In the genomic region with DNA sequence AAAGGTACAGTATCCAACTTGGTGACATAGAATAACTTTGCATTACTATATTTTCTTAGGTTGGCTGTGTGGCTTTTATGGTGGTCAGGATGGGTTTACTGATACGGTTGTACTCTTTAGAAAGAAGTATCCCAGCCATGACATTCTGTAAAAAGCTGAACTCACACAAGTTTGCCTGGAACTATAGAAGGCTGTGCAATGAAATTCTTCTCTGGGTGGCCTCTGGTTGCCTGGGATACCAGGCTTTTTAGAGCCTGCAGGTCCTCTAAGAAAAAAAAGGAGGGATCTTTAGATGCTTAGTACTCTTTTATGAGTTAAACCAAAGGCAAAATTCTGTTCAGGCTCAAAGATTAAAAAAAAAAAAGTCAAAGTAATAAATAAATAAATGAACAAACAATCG, we compare ENCODE assay signal across 28 mouse cellular contexts.
DNase-seq lines count a peak whose midpoint lies in the region; ATAC-seq and TF ChIP-seq lines count a peak whose summit lies in the region.
"Had no signal": no experiment of that assay in that cellular context is flagged by ENCODE, and none has a peak within 500 bp of the region (broad histone marks: within the 10 kb centered on the region; RNA-seq: fewer than 3 reads in every experiment).

No protein-coding gene starts in this region.

- no peak overlapping the region for H3K27ac ChIP-seq in forebrain, embryonic 14.5 days (ENCODE audit: low read depth, low read length)
- H3K27ac ChIP-seq in forebrain, postnatal 0 days (ENCODE audit: low read depth, low read length), result no peak overlapping the region
- H3K27ac ChIP-seq in midbrain, embryonic 12.5 days (replicated peaks), result no peak overlapping the region
- H3K27ac ChIP-seq in midbrain, postnatal 0 days (ENCODE audit: low read depth, low read length), result no peak overlapping the region
- H3K27ac ChIP-seq: hindbrain, embryonic 14.5 days; left cerebral cortex, adult 2 months; limb, embryonic 13.5 days; liver, embryonic 12.5 days; neural tube, embryonic 12.5 days; stomach, postnatal 0 days had no signal

- peaks cover 2% of the 10 kb centered on the region; the same call in 1 of the 2 replicates for H3K4me1 ChIP-seq in forebrain, embryonic 14.5 days (ENCODE audit: control insufficient read depth, insufficient read depth, low read length)
- H3K4me1 ChIP-seq in forebrain, postnatal 0 days (ENCODE audit: insufficient read depth), result no peaks in the 10 kb centered on the region
- 0 out of 2 replicates have a peak, but pooled peaks cover 3% of the 10 kb centered on the region for H3K4me1 ChIP-seq in midbrain, embryonic 12.5 days
- no peaks in the 10 kb centered on the region for H3K4me1 ChIP-seq in midbrain, postnatal 0 days (ENCODE audit: insufficient read depth, low read length)
- H3K4me1 ChIP-seq: limb, embryonic 13.5 days; liver, embryonic 12.5 days; megakaryocyte, embryonic 14.5 days; neural tube, embryonic 12.5 days had no signal

- WGBS in forebrain, embryonic 14.5 days, result 10% methylated on average over 2 of the region's 2 CpGs
- 10% methylated on average over 2 of the region's 2 CpGs for WGBS in forebrain, postnatal 0 days
- 13% methylated on average over 2 of the region's 2 CpGs for WGBS in midbrain, embryonic 12.5 days
- 18% methylated on average over 2 of the region's 2 CpGs for WGBS in midbrain, postnatal 0 days

- peak; percentile 34 for DNase-seq in forebrain, embryonic 14.5 days (ENCODE audit: low spot score)
- DNase-seq in forebrain, postnatal 0 days, result no peak
- DNase-seq in midbrain, postnatal 0 days (ENCODE audit: low spot score), result no peak
- DNase-seq in embryo, embryonic 9.5 days (ENCODE audit: extremely low spot score), result peak; percentile 19
- DNase-seq in layer of hippocampus, adult 9-10 months (ENCODE audit: low spot score), result no peak
- no peak for DNase-seq in adrenal gland, postnatal 36 days
- DNase-seq: adrenal gland, postnatal 10 days; cerebellum, adult 11-12 months; cerebellum, adult 9-11 months; gastrocnemius, postnatal 14 days; heart, postnatal 14 days; kidney, adult 9 months; kidney, postnatal 10 days; liver, postnatal 0 days; lung, postnatal 4 days; right cerebral cortex, postnatal 4 days; thymus, adult 2 months; thymus, postnatal 36 days had no signal

- no peaks in the 10 kb centered on the region for H3K36me3 ChIP-seq in forebrain, embryonic 14.5 days (ENCODE audit: control insufficient read depth, insufficient read depth, low read length)
- no peaks in the 10 kb centered on the region for H3K36me3 ChIP-seq in forebrain, postnatal 0 days (ENCODE audit: insufficient read depth)
- H3K36me3 ChIP-seq in midbrain, embryonic 12.5 days, result no peaks in the 10 kb centered on the region
- no peaks in the 10 kb centered on the region for H3K36me3 ChIP-seq in midbrain, postnatal 0 days (ENCODE audit: insufficient read depth, low read length)
- H3K36me3 ChIP-seq: limb, embryonic 13.5 days; liver, embryonic 12.5 days; neural tube, embryonic 12.5 days had no signal

- no peaks in the 10 kb centered on the region for H3K9me3 ChIP-seq in forebrain, embryonic 14.5 days (replicated peaks; ENCODE audit: control insufficient read depth, low read length)
- H3K9me3 ChIP-seq in forebrain, postnatal 0 days (ENCODE audit: low read length), result no peaks in the 10 kb centered on the region
- no peaks in the 10 kb centered on the region for H3K9me3 ChIP-seq in midbrain, embryonic 12.5 days
- H3K9me3 ChIP-seq in midbrain, postnatal 0 days (ENCODE audit: low read length), result no peaks in the 10 kb centered on the region
- H3K9me3 ChIP-seq: limb, embryonic 13.5 days; liver, embryonic 12.5 days; megakaryocyte, embryonic 14.5 days; neural tube, embryonic 12.5 days had no signal

- H3K4me3 ChIP-seq in forebrain, embryonic 14.5 days (ENCODE audit: low read depth, low read length), result no peak overlapping the region
- H3K4me3 ChIP-seq in forebrain, postnatal 0 days (ENCODE audit: low read depth, low read length), result no peak overlapping the region
- H3K4me3 ChIP-seq in midbrain, embryonic 12.5 days, result no peak overlapping the region
- no peak overlapping the region for H3K4me3 ChIP-seq in midbrain, postnatal 0 days (ENCODE audit: low read depth, low read length)
- H3K4me3 ChIP-seq: left cerebral cortex, adult 2 months; limb, embryonic 13.5 days; liver, embryonic 12.5 days; megakaryocyte, embryonic 14.5 days; neural tube, embryonic 12.5 days had no signal

- ATAC-seq in forebrain, embryonic 14.5 days, result no peak
- ATAC-seq in forebrain, postnatal 0 days, result no peak
- ATAC-seq in midbrain, embryonic 12.5 days (ENCODE audit: low FRiP score, low read depth), result peak; percentile 68; the same call in 1 of the 2 replicates
- ATAC-seq in midbrain, postnatal 0 days (ENCODE audit: low FRiP score), result no peak
- ATAC-seq: intestine, postnatal 0 days; liver, embryonic 12.5 days; liver, postnatal 0 days; Patski had no signal

- H3K9ac ChIP-seq in forebrain, embryonic 14.5 days (ENCODE audit: low read length), result no peak overlapping the region
- no peak overlapping the region for H3K9ac ChIP-seq in forebrain, postnatal 0 days
- no peak overlapping the region for H3K9ac ChIP-seq in midbrain, embryonic 12.5 days (replicated peaks)
- no peak overlapping the region for H3K9ac ChIP-seq in midbrain, postnatal 0 days (replicated peaks; ENCODE audit: low read length, poor library complexity, severe bottlenecking)
- H3K9ac ChIP-seq: hindbrain, embryonic 14.5 days; limb, embryonic 13.5 days; liver, embryonic 12.5 days; liver, postnatal 0 days; neural tube, embryonic 12.5 days had no signal

- TF ChIP-seq CTCF in forebrain, postnatal 0 days (IDR thresholded peaks at IDR 0.05; ENCODE audit: low read depth), result no peak
- TF ChIP-seq CTCF in midbrain, postnatal 0 days (IDR thresholded peaks at IDR 0.05), result no peak

- no peak overlapping the region for H3K4me2 ChIP-seq in forebrain, embryonic 14.5 days (ENCODE audit: low read length)
- H3K4me2 ChIP-seq in forebrain, postnatal 0 days (ENCODE audit: low read depth), result no peak overlapping the region
- H3K4me2 ChIP-seq in midbrain, embryonic 12.5 days (replicated peaks), result no peak overlapping the region
- H3K4me2 ChIP-seq in midbrain, postnatal 0 days (ENCODE audit: low read depth, low read length, poor library complexity, severe bottlenecking), result no peak overlapping the region
- H3K4me2 ChIP-seq: hindbrain, embryonic 14.5 days; limb, embryonic 13.5 days; liver, embryonic 12.5 days; neural tube, embryonic 12.5 days had no signal

- no peaks in the 10 kb centered on the region for H3K27me3 ChIP-seq in forebrain, embryonic 14.5 days (replicated peaks; ENCODE audit: control insufficient read depth, insufficient read depth, low read length)
- H3K27me3 ChIP-seq in forebrain, postnatal 0 days (ENCODE audit: insufficient read depth, low read length), result no peaks in the 10 kb centered on the region
- H3K27me3 ChIP-seq in midbrain, embryonic 12.5 days, result no peaks in the 10 kb centered on the region
- H3K27me3 ChIP-seq in midbrain, postnatal 0 days (ENCODE audit: insufficient read depth, low read length), result no peaks in the 10 kb centered on the region
- H3K27me3 ChIP-seq: limb, embryonic 13.5 days; liver, embryonic 12.5 days; megakaryocyte, embryonic 14.5 days; neural tube, embryonic 12.5 days; Patski had no signal

Comparison
In these comparisons a context has a peak if more than half of its experiments do, and no peak if none do; other contexts are left out.
1. DNase-seq: peak in forebrain, embryonic 14.5 days (single experiment) and embryo, embryonic 9.5 days (single experiment); none in forebrain, postnatal 0 days (single experiment), midbrain, postnatal 0 days (single experiment), layer of hippocampus, adult 9-10 months (single experiment) and adrenal gland, postnatal 36 days (0 of 2).